Mouse (Mus musculus) cerebellum, adult 2 months (tissue): ENCODE data around the gene Apba3.

ENCODE experiments used
- CTCF ChIP-seq: fragments of 200-500 bp; IDR thresholded peaks from 2 replicates; pipeline ENCODE4 v1.5.1; 2011; ENCODE audit warnings: low read depth, mild to moderate bottlenecking, control low read depth, low read length, moderate library complexity, borderline replicate concordance; ENCODE audit not compliant: insufficient read depth
- POLR2A ChIP-seq: fragments of 200-500 bp; IDR thresholded peaks from 2 replicates; pipeline ENCODE4 v1.6.1; 2011; ENCODE audit warnings: low read length, control low read depth, borderline replicate concordance; ENCODE audit not compliant: insufficient read depth

GRCm38 (mm10) chr10:81300352-81300907, 33.7 kb downstream of the Apba3 start:
- TF ChIP-seq CTCF: no peak
- TF ChIP-seq POLR2A: no peak
